Mouse (Mus musculus) G1E (cell line): ENCODE results near the gene Tmem214. TPM values are rescaled to one million over a fixed set of nuclear protein-coding genes. Genes with fewer than 3 reads are reported as not detected.
A peak's percentile ranks its signal among the peaks of the same experiment; 100 is the strongest.
"Not testable (repeated sequence)": the region's sequence is repeated elsewhere in the genome, so short reads cannot be mapped to it uniquely, and the experiment has no call there.

Experiments used
- ATAC-seq: 2 replicates; pipeline ENCODE4 v1.8.0; 2016; ENCODE audit warnings: mild to moderate bottlenecking; ENCODE audit not compliant: insufficient number of reproducible peaks, poor library complexity, low FRiP score, severe bottlenecking; ENCODE audit errors: extremely low read depth
- DNase-seq: peaks from one replicate; pipeline ENCODE4 v3.0.0; 2012; ENCODE audit warnings: low spot score
- H3K27me3 ChIP-seq: 2 replicates; pipeline ENCODE4 v1.6.1; 2012; ENCODE audit warnings: mild to moderate bottlenecking, low read length, inconsistent platforms; ENCODE audit not compliant: insufficient read depth
- H3K36me3 ChIP-seq: replicated peaks from 2 replicates; pipeline ENCODE3; 2012; ENCODE audit warnings: mild to moderate bottlenecking, inconsistent platforms
- H3K4me1 ChIP-seq: 2 replicates; pipeline ENCODE4 v1.6.1; 2012; ENCODE audit warnings: low read depth, low read length, inconsistent platforms, mixed read lengths; ENCODE audit not compliant: insufficient read depth
- H3K4me3 ChIP-seq: 2 replicates; pipeline ENCODE4 v1.5.1; 2012; ENCODE audit warnings: low read depth, mild to moderate bottlenecking, inconsistent platforms, low read length, moderate library complexity, mixed read lengths
- H3K9me3 ChIP-seq: replicated peaks from 2 replicates; pipeline ENCODE4 v1.6.1; 2012; ENCODE audit warnings: inconsistent platforms
- CTCF ChIP-seq: IDR thresholded peaks from 2 replicates; pipeline ENCODE4 v1.5.1; 2012; ENCODE audit warnings: low read depth, low read length, inconsistent platforms, mixed read lengths
- GATA1 ChIP-seq: IDR thresholded peaks from 2 replicates; pipeline ENCODE4 v1.6.1; 2012; ENCODE audit warnings: borderline replicate concordance, low read length, inconsistent platforms, mixed read lengths
- GATA2 ChIP-seq: IDR thresholded peaks from 2 replicates; pipeline ENCODE4 v1.6.1; 2012; ENCODE audit warnings: low read depth, low read length, inconsistent platforms, borderline replicate concordance
- POLR2AphosphoS5 ChIP-seq: IDR thresholded peaks from 2 replicates; pipeline ENCODE4 v1.6.1; 2012; ENCODE audit warnings: low read depth, low read length, inconsistent platforms; ENCODE audit not compliant: insufficient replicate concordance
- TAL1 ChIP-seq: conservative IDR thresholded peaks from 2 replicates; pipeline ENCODE4 v1.6.1; 2012; ENCODE audit warnings: low read depth, low read length, inconsistent platforms, mixed read lengths
- polyA plus RNA-seq: library from polyadenylated mRNA; stranded (reverse); fragments of >175 nt; gene quantifications from 2 replicates; pipeline ENCODE4 v1.2.3, GENCODE M21; 2012
- total RNA-seq, 2 experiments: library from RNA; stranded (forward) in 1 of 2; stranded (reverse) in 1 of 2; fragments of 200-1000 nt in 1 of 2; fragments of >200 nt in 1 of 2; fragmentation: Nextera tagmentation in 1 of 2; gene quantifications; 2 replicates each; pipeline ENCODE4 v1.2.3; 2014 to 2017

Gene Tmem214
- total and polyA plus RNA-seq, 3 experiments: 19.6 to 36.0 (median 26.7) TPM

- DNase-seq (no peak), ATAC-seq (no peak)
- Histone ChIP-seq H3K36me3 (peaks cover 45% of the 10 kb centered on the region), H3K4me1 (peaks cover 34% of the 10 kb centered on the region), H3K9me3 (no peaks in the 10 kb centered on the region), H3K27me3 (peaks cover 5% of the 10 kb centered on the region), H3K4me3 (peak overlapping the region; percentile 88)
- TF ChIP-seq GATA1: no peak
- no peak for TF ChIP-seq CTCF
- no peak for TF ChIP-seq POLR2AphosphoS5
- no peak for TF ChIP-seq GATA2
- TF ChIP-seq TAL1: no peak
These were observed 2.3 kb downstream of the Tmem214 start for GRCm38 (mm10) chr5:30870131-30870406.

GRCm38 (mm10) chr5:30872574-30872973, 4.8 kb downstream of the Tmem214 start:
- DNase-seq (no peak), ATAC-seq (no peak)
- Histone ChIP-seq H3K4me1 (peaks cover 28% of the 10 kb centered on the region), H3K27me3 (no peaks in the 10 kb centered on the region), H3K9me3 (no peaks in the 10 kb centered on the region), H3K36me3 (peaks cover 70% of the 10 kb centered on the region), H3K4me3 (no peak overlapping the region)
- TF ChIP-seq GATA1 (no peak), CTCF (no peak), POLR2AphosphoS5 (no peak), GATA2 (no peak), TAL1 (no peak)

GRCm38 (mm10) chr5:30874365-30874764, 6.6 kb downstream of the Tmem214 start:
- TF ChIP-seq GATA1: no peak
- TF ChIP-seq CTCF: no peak
- TF ChIP-seq GATA2: no peak
- no peak for TF ChIP-seq TAL1
- no peak for TF ChIP-seq POLR2AphosphoS5
- ATAC-seq (no peak), DNase-seq (no peak)
- H3K9me3 ChIP-seq: no peaks in the 10 kb centered on the region
- no peak overlapping the region for H3K4me3 ChIP-seq
- H3K27me3 ChIP-seq: no peaks in the 10 kb centered on the region
- H3K4me1 ChIP-seq: peaks cover 21% of the 10 kb centered on the region
- H3K36me3 ChIP-seq: peaks cover 83% of the 10 kb centered on the region

- Histone ChIP-seq H3K9me3 (no peaks in the 10 kb centered on the region), H3K4me3 (no peak overlapping the region), H3K36me3 (peaks cover 53% of the 10 kb centered on the region), H3K27me3 (no peaks in the 10 kb centered on the region), H3K4me1 (no peaks in the 10 kb centered on the region; the same call in 1 of the 2 replicates)
- DNase-seq (no peak), ATAC-seq (no peak)
- TF ChIP-seq TAL1: no peak
- TF ChIP-seq CTCF: no peak
- TF ChIP-seq POLR2AphosphoS5: no peak
- TF ChIP-seq GATA1: no peak
- TF ChIP-seq GATA2: no peak
These were observed 10.8 kb downstream of the Tmem214 start for GRCm38 (mm10) chr5:30878616-30879015.

GRCm38 (mm10) chr5:30879347-30879943, 11.6 kb downstream of the Tmem214 start:
- Histone ChIP-seq H3K27me3 (no peaks in the 10 kb centered on the region), H3K4me1 (no peaks in the 10 kb centered on the region), H3K4me3 (no peak overlapping the region), H3K9me3 (no peaks in the 10 kb centered on the region), H3K36me3 (peaks cover 44% of the 10 kb centered on the region)
- DNase-seq (no peak), ATAC-seq (no peak)
- TF ChIP-seq CTCF (no peak), GATA2 (no peak), TAL1 (no peak), GATA1 (no peak), POLR2AphosphoS5 (no peak)

- H3K4me1 ChIP-seq, ATAC-seq, H3K4me3 ChIP-seq, H3K9me3 ChIP-seq, DNase-seq, H3K27me3 ChIP-seq: not testable (repeated sequence)
- peaks cover 20% of the 10 kb centered on the region for H3K36me3 ChIP-seq
These were observed 14.0 kb downstream of the Tmem214 start for GRCm38 (mm10) chr5:30881839-30882238.

GRCm38 (mm10) chr5:30886209-30886608, 18.4 kb downstream of the Tmem214 start:
- no peak for DNase-seq
- TF ChIP-seq GATA1 (no peak), POLR2AphosphoS5 (no peak), CTCF (no peak), TAL1 (no peak), GATA2 (no peak)
- ATAC-seq: no peak
- Histone ChIP-seq H3K4me3 (no peak overlapping the region), H3K27me3 (no peaks in the 10 kb centered on the region), H3K9me3 (no peaks in the 10 kb centered on the region), H3K4me1 (peaks cover 39% of the 10 kb centered on the region), H3K36me3 (peaks cover 13% of the 10 kb centered on the region)
